Mouse (Mus musculus) forebrain, embryonic 14.5 days (tissue): ENCODE data around the gene Dyrk2. TPM values are rescaled to one million over a fixed set of nuclear protein-coding genes. Genes with fewer than 3 reads are reported as not detected.

Experiments used
- ATAC-seq: fragments of 200-750 bp; cut with Nextera tagmentation; 2 replicates; pipeline ENCODE4 v1.8.0; 2017; ENCODE audit warnings: mild to moderate bottlenecking, moderate library complexity
- DNase-seq: peaks from one replicate; pipeline ENCODE4 v3.0.0-alpha.2; 2015; ENCODE audit warnings: low spot score
- H3K27ac ChIP-seq: fragments of 300-500 bp; sonication (generic); 2 replicates; pipeline ENCODE4 v1.5.1; 2014; ENCODE audit warnings: low read depth, mild to moderate bottlenecking, control low read depth, low read length, moderate library complexity
- H3K27me3 ChIP-seq: fragments of 300-500 bp; sonication (generic); replicated peaks from 2 replicates; pipeline ENCODE4 v1.6.1; 2014; ENCODE audit warnings: low read length, control low read depth, mixed read lengths; ENCODE audit not compliant: control insufficient read depth, insufficient read depth
- H3K36me3 ChIP-seq: fragments of 300-500 bp; sonication (generic); 2 replicates; pipeline ENCODE4 v1.6.1; 2014; ENCODE audit warnings: low read length, control low read depth; ENCODE audit not compliant: control insufficient read depth, insufficient read depth
- H3K4me1 ChIP-seq: fragments of 300-500 bp; sonication (generic); 2 replicates; pipeline ENCODE4 v1.6.1; 2014; ENCODE audit warnings: antibody characterized with exemption, low read length, control low read depth; ENCODE audit not compliant: control insufficient read depth, insufficient read depth
- H3K4me2 ChIP-seq: fragments of 300-500 bp; sonication (generic); 2 replicates; pipeline ENCODE4 v1.6.1; 2014; ENCODE audit warnings: mild to moderate bottlenecking, control low read depth, low read length
- H3K4me3 ChIP-seq: fragments of 300-500 bp; sonication (generic); 2 replicates; pipeline ENCODE4 v1.5.1; 2014; ENCODE audit warnings: low read depth, low read length, control low read depth
- H3K9ac ChIP-seq: fragments of 300-500 bp; sonication (generic); 2 replicates; pipeline ENCODE4 v1.6.1; 2014; ENCODE audit warnings: mild to moderate bottlenecking, low read length, control low read depth, moderate library complexity
- H3K9me3 ChIP-seq: fragments of 300-500 bp; sonication (generic); replicated peaks from 2 replicates; pipeline ENCODE4 v1.6.1; 2016; ENCODE audit warnings: low read length, control low read depth, mixed read lengths; ENCODE audit not compliant: control insufficient read depth
- WGBS: fragments of 180-500 bp; shearing (Covaris S2); extraction: QIAGEN DNeasy Blood & Tissue Kit; methylation state at CpG from one replicate; pipeline ENCODE4 v1.1.7; 2014; 5-methylcytosine and 5-hydroxymethylcytosine counted together
- polyA plus RNA-seq: library from polyadenylated mRNA; unstranded; fragments of >200 nt; fragmentation: Nextera tagmentation; extraction: Ambion mirVana; gene quantifications from 2 replicates; pipeline ENCODE4 v1.2.1, GENCODE M21; 2014

Dyrk2 gene
- polyA plus RNA-seq, 1 experiment from 2014 or later = 14.8 TPM

- H3K36me3 ChIP-seq = no peaks in the 10 kb centered on the region
- H3K27ac ChIP-seq = no peak overlapping the region
- DNase-seq (no peak), ATAC-seq (no peak)
- H3K9me3 ChIP-seq = no peaks in the 10 kb centered on the region
- H3K4me3 ChIP-seq = no peak overlapping the region
- no peak overlapping the region for H3K9ac ChIP-seq
- H3K4me2 ChIP-seq = no peak overlapping the region
- no peaks in the 10 kb centered on the region for H3K27me3 ChIP-seq
- 93% methylated on average over 7 of the region's 7 CpGs for WGBS
- no peaks in the 10 kb centered on the region for H3K4me1 ChIP-seq
Measured at GRCm38 (mm10) chr10:118827116-118827515, 42.9 kb downstream of the Dyrk2 start.

- Histone ChIP-seq H3K4me2 (no peak overlapping the region), H3K9me3 (no peaks in the 10 kb centered on the region), H3K9ac (no peak overlapping the region), H3K4me3 (no peak overlapping the region), H3K36me3 (no peaks in the 10 kb centered on the region), H3K4me1 (0 out of 2 replicates have a peak, but pooled peaks cover 7% of the 10 kb centered on the region), H3K27ac (peak overlapping the region; percentile 17; the same call in 1 of the 2 replicates), H3K27me3 (no peaks in the 10 kb centered on the region)
- 63% methylated on average over 8 of the region's 8 CpGs for WGBS
- ATAC-seq = peak; percentile 81
- peak; percentile 82 for DNase-seq
Measured at GRCm38 (mm10) chr10:118824830-118825229, 45.2 kb downstream of the Dyrk2 start.

- Histone ChIP-seq H3K9me3 (no peaks in the 10 kb centered on the region), H3K27me3 (no peaks in the 10 kb centered on the region), H3K4me2 (no peak overlapping the region), H3K4me3 (no peak overlapping the region), H3K4me1 (0 out of 2 replicates have a peak, but pooled peaks cover 7% of the 10 kb centered on the region), H3K36me3 (no peaks in the 10 kb centered on the region), H3K9ac (no peak overlapping the region), H3K27ac (no peak overlapping the region)
- WGBS = 41% methylated on average over 7 of the region's 7 CpGs
- DNase-seq = peak; percentile 90
- ATAC-seq = peak; percentile 97
Measured at GRCm38 (mm10) chr10:118820901-118821300, 49.1 kb downstream of the Dyrk2 start.

GRCm38 (mm10) chr10:118819846-118820245 lies 50.2 kb downstream of the Dyrk2 start:
- Histone ChIP-seq H3K4me1 (0 out of 2 replicates have a peak, but pooled peaks cover 7% of the 10 kb centered on the region), H3K27me3 (no peaks in the 10 kb centered on the region), H3K9ac (no peak overlapping the region), H3K36me3 (no peaks in the 10 kb centered on the region), H3K27ac (peak overlapping the region; percentile 58), H3K4me2 (no peak overlapping the region), H3K4me3 (no peak overlapping the region), H3K9me3 (no peaks in the 10 kb centered on the region)
- WGBS = 91% methylated on average over 4 of the region's 4 CpGs
- DNase-seq (no peak), ATAC-seq (no peak)

- H3K9ac ChIP-seq = no peak overlapping the region
- H3K36me3 ChIP-seq = no peaks in the 10 kb centered on the region
- H3K4me3 ChIP-seq = no peak overlapping the region
- 91% methylated on average over 6 of the region's 6 CpGs for WGBS
- ATAC-seq = no peak
- no peaks in the 10 kb centered on the region for H3K27me3 ChIP-seq
- H3K27ac ChIP-seq = no peak overlapping the region
- no peaks in the 10 kb centered on the region for H3K9me3 ChIP-seq
- no peak for DNase-seq
- no peak overlapping the region for H3K4me2 ChIP-seq
- H3K4me1 ChIP-seq = 0 out of 2 replicates have a peak, but pooled peaks cover 7% of the 10 kb centered on the region
Measured at GRCm38 (mm10) chr10:118817089-118817488, 52.9 kb downstream of the Dyrk2 start.

GRCm38 (mm10) chr10:118811945-118812344 lies 58.1 kb downstream of the Dyrk2 start:
- no peaks in the 10 kb centered on the region for H3K4me1 ChIP-seq
- H3K27me3 ChIP-seq = no peaks in the 10 kb centered on the region
- H3K4me2 ChIP-seq = no peak overlapping the region
- DNase-seq (no peak), ATAC-seq (no peak)
- no peaks in the 10 kb centered on the region for H3K9me3 ChIP-seq
- H3K4me3 ChIP-seq = no peak overlapping the region
- no peaks in the 10 kb centered on the region for H3K36me3 ChIP-seq
- H3K27ac ChIP-seq = no peak overlapping the region
- no peak overlapping the region for H3K9ac ChIP-seq
- 86% methylated on average over 6 of the region's 6 CpGs for WGBS

- Histone ChIP-seq H3K9ac (no peak overlapping the region), H3K4me1 (no peaks in the 10 kb centered on the region), H3K27me3 (no peaks in the 10 kb centered on the region), H3K4me3 (no peak overlapping the region), H3K36me3 (no peaks in the 10 kb centered on the region), H3K4me2 (no peak overlapping the region), H3K9me3 (no peaks in the 10 kb centered on the region), H3K27ac (no peak overlapping the region)
- ATAC-seq (no peak), DNase-seq (no peak)
- WGBS = 81% methylated on average over 16 of the region's 16 CpGs
Measured at GRCm38 (mm10) chr10:118810908-118811711, 58.9 kb downstream of the Dyrk2 start.
